Mouse (Mus musculus): ENCODE measurements around the gene Msantd4. TPM values are rescaled to one million over a fixed set of nuclear protein-coding genes. Genes with fewer than 3 reads are reported as not detected.
"Not testable (repeated sequence)": the region's sequence is repeated elsewhere in the genome, so short reads cannot be mapped to it uniquely, and the experiment has no call there.

Msantd4 gene
- total RNA-seq (2015) (16.1 and 17.5 TPM in 2 replicates), total RNA-seq (2017) (23.0 and 27.5 TPM in 2 replicates)

GRCm38 (mm10) chr9:4375828-4376639 lies at the start of gene Msantd4:
Msantd4 (plus strand) TSS chr9:4376562.
- ATAC-seq (ENCODE audit: poor library complexity, severe bottlenecking) = peak; percentile 97

- ATAC-seq (ENCODE audit: poor library complexity, severe bottlenecking) = no peak
Measured at GRCm38 (mm10) chr9:4353163-4353562, 23.2 kb upstream of the Msantd4 start.

DNA sequence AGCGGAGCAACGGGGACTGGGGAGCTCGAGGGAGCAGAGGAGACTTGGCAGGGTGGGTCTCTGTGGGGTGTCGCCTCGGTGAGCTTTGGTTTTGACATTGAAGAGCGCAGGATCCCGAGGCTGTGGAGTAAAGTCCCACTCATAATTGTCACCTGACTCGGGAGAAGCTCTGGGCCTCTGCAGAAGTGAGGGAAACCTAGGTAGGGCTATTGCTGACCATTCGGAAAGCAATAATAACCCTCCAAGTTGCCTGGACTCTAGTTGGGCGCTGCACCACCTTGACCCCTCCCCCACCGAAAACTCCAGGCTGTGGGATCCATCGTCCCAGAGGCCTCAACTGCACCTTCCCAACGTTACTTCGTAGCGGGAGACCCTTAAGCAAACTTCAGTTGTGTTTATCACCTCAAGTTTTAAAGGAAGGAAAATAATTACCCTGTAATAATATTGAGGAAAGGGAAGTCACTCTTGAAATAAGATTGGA lies 318 bp downstream of the Msantd4 start:
- peak; percentile 43 for ATAC-seq (ENCODE audit: poor library complexity, severe bottlenecking)

- not testable (repeated sequence) for ATAC-seq (ENCODE audit: poor library complexity, severe bottlenecking)
Measured at GRCm38 (mm10) chr9:4400801-4401200, 24.4 kb downstream of the Msantd4 start.

Other genes starting within 250 kb of the Msantd4 start
- gene Aasdhppt, start 67.1 kb upstream of the Msantd4 start, total RNA-seq (2015) = 17.6 and 21.0 TPM in 2 replicates
- 8.3 and 10.1 TPM in 2 replicates for gene Aasdhppt, start 67.1 kb upstream of the Msantd4 start, total RNA-seq (2017)
- 3.6 and 5.1 TPM in 2 replicates for gene Kbtbd3, start 66.7 kb upstream of the Msantd4 start, total RNA-seq (2015)
- 3.3 and 3.9 TPM in 2 replicates for gene Kbtbd3, start 66.7 kb upstream of the Msantd4 start, total RNA-seq (2017)

Data from megakaryocyte, adult 5-6 weeks (primary cell).